Mouse (Mus musculus) kidney, embryonic 15.5 days (tissue): ENCODE data around the gene Tada3. TPM values are rescaled to one million over a fixed set of nuclear protein-coding genes. Genes with fewer than 3 reads are reported as not detected.

Source experiments
- ATAC-seq: fragments of 200-750 bp; cut with Nextera tagmentation; replicated peaks from 2 replicates; pipeline ENCODE4 v1.8.0; 2017; ENCODE audit warnings: moderate TSS enrichment; ENCODE audit not compliant: low FRiP score
- H3K27ac ChIP-seq: fragments of 300-500 bp; sonication (generic); 2 replicates; pipeline ENCODE4 v1.5.1; 2015; ENCODE audit warnings: mild to moderate bottlenecking, inconsistent platforms
- H3K27me3 ChIP-seq: fragments of 300-500 bp; sonication (generic); 2 replicates; pipeline ENCODE4 v1.6.1; 2015; ENCODE audit warnings: inconsistent platforms
- H3K36me3 ChIP-seq: fragments of 300-500 bp; sonication (generic); 2 replicates; pipeline ENCODE4 v1.6.1; 2015; ENCODE audit warnings: inconsistent platforms
- H3K4me1 ChIP-seq: fragments of 300-500 bp; sonication (generic); 2 replicates; pipeline ENCODE4 v1.6.1; 2015; ENCODE audit warnings: inconsistent platforms
- H3K4me2 ChIP-seq: fragments of 300-500 bp; sonication (generic); 2 replicates; pipeline ENCODE4 v1.6.1; 2015; ENCODE audit warnings: moderate library complexity, mild to moderate bottlenecking, inconsistent platforms
- H3K4me3 ChIP-seq: fragments of 300-500 bp; sonication (generic); replicated peaks from 2 replicates; pipeline ENCODE4 v1.5.1; 2015; ENCODE audit warnings: mild to moderate bottlenecking, inconsistent platforms
- H3K9ac ChIP-seq: fragments of 300-500 bp; sonication (generic); 2 replicates; pipeline ENCODE4 v1.6.1; 2015; ENCODE audit warnings: mild to moderate bottlenecking, inconsistent platforms
- H3K9me3 ChIP-seq: fragments of 300-500 bp; sonication (generic); replicated peaks from 2 replicates; pipeline ENCODE4 v1.6.1; 2016; ENCODE audit warnings: inconsistent platforms
- WGBS: fragments of 180-500 bp; shearing (Covaris S2); methylation state at CpG from one replicate; pipeline ENCODE4 v1.1.7; 2015; ENCODE audit warnings: mixed read lengths; 5-methylcytosine and 5-hydroxymethylcytosine counted together
- polyA plus RNA-seq: library from polyadenylated mRNA; unstranded; fragments of >200 nt; fragmentation: Nextera tagmentation; extraction: Ambion mirVana; gene quantifications from 2 replicates; pipeline ENCODE4 v1.2.1, GENCODE M21; 2015

Gene Tada3
- polyA plus RNA-seq, 1 experiment from 2014 or later = 62.1 TPM

DNA sequence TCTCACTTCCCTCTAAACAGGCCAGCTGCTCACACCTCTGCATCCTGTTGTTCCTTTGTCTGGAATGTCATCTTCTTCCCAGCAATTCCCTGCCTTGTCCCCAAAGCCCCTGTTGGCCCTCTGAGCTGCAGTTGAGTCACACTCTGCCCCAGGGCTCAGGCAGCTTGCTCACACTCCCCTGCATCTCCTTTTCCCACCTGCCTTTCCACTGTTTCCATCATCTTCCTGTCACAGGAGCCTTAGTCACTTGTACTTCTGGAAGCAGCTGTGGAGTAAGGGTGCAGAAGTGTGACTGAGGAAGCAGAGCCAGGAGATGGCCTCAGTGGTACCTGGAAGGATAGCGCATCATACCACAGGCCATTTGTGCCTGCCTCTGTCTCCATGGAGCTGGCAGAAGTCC lies 15.4 kb downstream of the Tada3 start:
- Histone ChIP-seq H3K9ac (no peak overlapping the region), H3K27ac (no peak overlapping the region), H3K36me3 (peaks cover 7% of the 10 kb centered on the region), H3K4me2 (no peak overlapping the region), H3K4me3 (no peak overlapping the region), H3K27me3 (no peaks in the 10 kb centered on the region), H3K9me3 (no peaks in the 10 kb centered on the region), H3K4me1 (no peaks in the 10 kb centered on the region)
- ATAC-seq = no peak
- 73% methylated on average over 1 of the region's 1 CpGs for WGBS

DNA sequence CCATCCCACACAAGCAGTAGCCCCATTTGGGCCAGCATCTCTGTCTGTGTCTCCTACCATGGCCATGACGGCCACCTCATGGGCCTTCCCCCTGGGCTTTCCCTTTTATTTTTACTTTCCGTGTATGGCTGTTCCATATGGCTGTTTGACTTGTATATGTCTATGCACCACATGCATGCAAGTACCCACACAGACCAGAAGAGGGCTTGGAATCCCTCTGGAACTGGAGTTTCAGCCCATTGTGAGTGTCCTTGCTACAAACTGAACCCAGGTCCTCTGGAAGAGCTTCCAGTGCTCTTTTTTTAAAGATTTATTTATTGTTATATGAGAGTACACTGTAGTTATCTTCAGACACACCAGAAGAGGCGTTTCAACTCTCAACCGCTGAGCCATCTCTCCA lies 16.2 kb downstream of the Tada3 start:
- H3K36me3 ChIP-seq = 0 out of 2 replicates have a peak, but pooled peaks cover under 1% of the 10 kb centered on the region
- H3K9me3 ChIP-seq = no peaks in the 10 kb centered on the region
- H3K27me3 ChIP-seq = no peaks in the 10 kb centered on the region
- no peak overlapping the region for H3K4me2 ChIP-seq
- no peak overlapping the region for H3K4me3 ChIP-seq
- no peak for ATAC-seq
- H3K27ac ChIP-seq = no peak overlapping the region
- H3K4me1 ChIP-seq = no peaks in the 10 kb centered on the region
- 73% methylated on average over 4 of the region's 4 CpGs for WGBS
- no peak overlapping the region for H3K9ac ChIP-seq

DNA sequence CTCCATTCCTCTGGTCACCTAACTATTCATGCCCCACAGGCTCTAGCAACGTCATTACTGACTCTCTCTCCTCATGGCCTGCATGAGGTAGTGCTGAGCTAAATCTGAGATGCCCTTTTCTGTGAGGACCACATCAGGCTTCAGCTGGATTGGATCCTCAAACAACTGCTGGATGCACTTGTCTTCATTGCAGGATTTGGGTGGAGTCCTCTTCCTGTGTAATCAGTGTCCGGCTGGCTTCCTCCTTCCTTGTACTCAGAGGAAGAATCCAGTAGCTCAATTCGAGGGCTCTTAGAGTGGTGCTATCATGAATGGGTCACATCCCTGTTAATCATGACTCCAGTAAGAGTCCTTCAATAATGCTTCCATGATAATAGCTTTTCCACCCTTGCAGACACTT lies 24.0 kb downstream of the Tada3 start:
- no peaks in the 10 kb centered on the region for H3K27me3 ChIP-seq
- 0 out of 2 replicates have a peak, but pooled peaks cover 2% of the 10 kb centered on the region for H3K4me1 ChIP-seq
- ATAC-seq = no peak
- H3K27ac ChIP-seq = no peak overlapping the region
- no peaks in the 10 kb centered on the region for H3K9me3 ChIP-seq
- H3K4me2 ChIP-seq = no peak overlapping the region
- 82% methylated on average over 3 of the region's 3 CpGs for WGBS
- no peak overlapping the region for H3K9ac ChIP-seq
- H3K4me3 ChIP-seq = no peak overlapping the region
- H3K36me3 ChIP-seq = no peaks in the 10 kb centered on the region

DNA sequence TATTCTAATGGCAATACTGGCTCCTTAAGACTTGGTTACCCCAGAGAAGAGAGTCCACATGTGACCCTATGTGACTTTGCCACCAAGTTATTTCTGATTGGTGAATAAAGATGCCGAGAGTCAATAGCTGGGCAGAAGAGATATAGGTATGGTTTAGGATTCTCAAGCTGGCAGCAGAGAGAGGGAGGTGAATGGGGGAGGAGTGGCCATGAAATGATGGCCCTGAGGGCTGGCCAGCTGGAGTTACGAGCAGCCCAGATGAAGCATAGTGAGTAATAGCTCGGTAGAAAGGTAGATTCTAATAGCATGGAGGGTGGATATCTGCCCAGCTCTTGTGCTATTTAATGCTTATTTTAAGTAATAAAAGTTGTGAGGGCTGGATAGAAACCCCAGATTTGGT lies 24.9 kb downstream of the Tada3 start:
- no peak overlapping the region for H3K27ac ChIP-seq
- H3K27me3 ChIP-seq = no peaks in the 10 kb centered on the region
- no peak overlapping the region for H3K9ac ChIP-seq
- 0 out of 2 replicates have a peak, but pooled peaks cover 2% of the 10 kb centered on the region for H3K4me1 ChIP-seq
- no peaks in the 10 kb centered on the region for H3K9me3 ChIP-seq
- H3K36me3 ChIP-seq = no peaks in the 10 kb centered on the region
- ATAC-seq = no peak
- H3K4me2 ChIP-seq = no peak overlapping the region
- H3K4me3 ChIP-seq = no peak overlapping the region
- 50% methylated on average over 3 of the region's 3 CpGs for WGBS

DNA sequence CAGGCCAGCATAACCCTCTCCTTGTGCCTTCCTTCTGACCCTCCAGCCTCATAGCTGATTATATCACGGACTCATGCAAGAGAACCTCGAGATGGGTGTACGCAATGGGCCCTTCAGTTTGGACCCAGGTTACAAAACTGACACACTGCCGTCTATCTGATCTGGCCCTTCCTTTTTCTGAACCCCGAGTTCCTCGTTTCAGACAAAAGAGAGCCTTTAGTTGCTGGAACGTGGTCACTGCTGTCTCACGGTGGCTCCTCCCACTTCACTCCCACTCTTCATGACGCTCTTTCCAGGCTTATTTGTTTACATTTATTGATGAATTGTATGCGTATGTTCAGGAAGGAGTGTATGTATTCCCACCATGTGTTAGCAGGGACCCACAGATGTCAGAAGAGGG lies 26.0 kb downstream of the Tada3 start:
- Histone ChIP-seq H3K9me3 (no peaks in the 10 kb centered on the region), H3K4me2 (no peak overlapping the region), H3K36me3 (no peaks in the 10 kb centered on the region), H3K27me3 (no peaks in the 10 kb centered on the region), H3K4me3 (no peak overlapping the region), H3K9ac (no peak overlapping the region), H3K27ac (no peak overlapping the region), H3K4me1 (0 out of 2 replicates have a peak, but pooled peaks cover 2% of the 10 kb centered on the region)
- no peak for ATAC-seq
- 62% methylated on average over 10 of the region's 10 CpGs for WGBS

DNA sequence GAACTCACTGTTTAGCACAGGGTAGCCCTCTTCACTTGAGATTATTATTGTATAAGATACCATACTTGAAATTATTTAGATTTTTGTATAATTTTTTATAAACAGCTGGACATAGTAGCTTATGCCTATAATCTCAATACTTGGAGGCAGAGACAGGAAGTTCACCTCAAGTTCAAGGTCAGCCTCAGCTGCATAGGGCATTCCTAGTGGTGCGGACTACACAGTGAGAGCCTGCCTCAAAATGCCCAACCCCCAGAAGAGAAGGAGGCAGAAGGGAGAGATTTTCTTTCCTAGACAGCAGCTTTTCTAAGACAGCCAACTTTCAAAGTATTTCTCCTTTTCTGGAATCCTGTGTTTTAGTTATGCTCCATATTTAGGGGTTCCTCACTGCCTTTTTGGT lies 26.5 kb downstream of the Tada3 start:
- WGBS = 81% methylated on average over 1 of the region's 1 CpGs
- no peaks in the 10 kb centered on the region for H3K9me3 ChIP-seq
- no peak for ATAC-seq
- no peak overlapping the region for H3K4me3 ChIP-seq
- no peak overlapping the region for H3K9ac ChIP-seq
- 0 out of 2 replicates have a peak, but pooled peaks cover 2% of the 10 kb centered on the region for H3K4me1 ChIP-seq
- no peaks in the 10 kb centered on the region for H3K27me3 ChIP-seq
- no peak overlapping the region for H3K4me2 ChIP-seq
- H3K27ac ChIP-seq = no peak overlapping the region
- H3K36me3 ChIP-seq = no peaks in the 10 kb centered on the region

DNA sequence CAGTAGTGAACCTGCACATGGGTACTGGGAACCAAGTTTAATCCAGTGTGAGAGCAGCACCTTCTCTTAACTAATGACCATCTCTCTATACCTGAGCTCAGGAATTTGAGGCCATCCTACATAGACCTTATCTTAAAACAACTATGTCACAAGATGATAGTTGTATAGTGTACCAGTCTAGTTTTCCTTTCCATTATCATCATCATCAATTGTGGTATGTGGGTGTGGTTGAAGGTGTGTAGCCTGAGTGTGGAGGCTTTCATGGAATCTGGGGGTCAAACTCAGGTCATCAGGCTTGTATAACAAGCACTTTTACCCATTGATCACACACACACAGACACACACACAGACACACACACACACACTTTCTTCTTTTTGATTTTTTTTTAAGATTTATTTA lies 27.1 kb downstream of the Tada3 start:
- H3K4me2 ChIP-seq = no peak overlapping the region
- H3K4me3 ChIP-seq = no peak overlapping the region
- no peak overlapping the region for H3K27ac ChIP-seq
- H3K9ac ChIP-seq = no peak overlapping the region
- H3K36me3 ChIP-seq = no peaks in the 10 kb centered on the region
- H3K9me3 ChIP-seq = no peaks in the 10 kb centered on the region
- 0 out of 2 replicates have a peak, but pooled peaks cover 2% of the 10 kb centered on the region for H3K4me1 ChIP-seq
- ATAC-seq = no peak
- H3K27me3 ChIP-seq = no peaks in the 10 kb centered on the region

DNA sequence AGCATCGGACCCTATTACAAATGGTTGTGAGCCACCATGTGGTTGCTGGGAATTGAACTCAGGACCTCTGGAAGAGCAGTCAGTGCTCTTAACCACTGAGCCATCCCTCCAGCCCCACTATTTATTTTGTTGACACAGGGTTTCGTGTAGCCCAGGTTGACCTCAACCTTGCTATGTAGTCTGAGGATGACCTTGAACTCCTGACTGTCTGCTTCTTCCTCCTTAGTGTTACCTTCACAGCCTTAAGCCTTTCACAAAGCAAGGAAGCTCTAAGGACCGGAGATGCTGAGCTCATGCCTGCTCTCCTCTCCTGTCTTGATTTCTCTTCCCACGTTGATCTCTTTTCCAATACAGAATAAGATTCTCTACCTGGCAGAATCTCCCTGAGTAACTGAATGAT lies 30.8 kb downstream of the Tada3 start:
- Histone ChIP-seq H3K9ac (no peak overlapping the region), H3K4me2 (no peak overlapping the region), H3K4me1 (peaks cover 29% of the 10 kb centered on the region), H3K27ac (no peak overlapping the region), H3K9me3 (no peaks in the 10 kb centered on the region), H3K36me3 (no peaks in the 10 kb centered on the region), H3K27me3 (no peaks in the 10 kb centered on the region), H3K4me3 (no peak overlapping the region)
- ATAC-seq = no peak
- 74% methylated on average over 4 of the region's 4 CpGs for WGBS

DNA sequence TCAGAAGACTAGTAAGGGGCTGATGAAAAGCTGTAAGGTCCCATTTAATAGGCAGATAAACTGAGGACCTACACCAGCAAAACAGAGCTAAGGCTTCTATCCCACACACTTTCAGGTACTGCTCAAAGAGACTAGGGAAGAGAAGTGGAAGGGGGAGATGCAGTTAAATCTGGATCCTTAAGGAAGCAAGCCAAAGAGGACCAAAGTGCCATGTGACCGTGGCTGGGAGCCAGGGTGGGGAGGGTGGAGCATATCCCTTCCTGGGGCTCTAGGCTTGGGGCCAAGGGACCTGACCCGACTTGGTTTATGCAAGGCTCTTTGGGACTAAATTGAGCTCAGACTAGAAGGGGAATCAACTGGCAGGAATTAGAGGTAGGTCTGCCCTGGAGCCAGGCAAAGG lies 33.4 kb downstream of the Tada3 start:
- H3K9me3 ChIP-seq = no peaks in the 10 kb centered on the region

DNA sequence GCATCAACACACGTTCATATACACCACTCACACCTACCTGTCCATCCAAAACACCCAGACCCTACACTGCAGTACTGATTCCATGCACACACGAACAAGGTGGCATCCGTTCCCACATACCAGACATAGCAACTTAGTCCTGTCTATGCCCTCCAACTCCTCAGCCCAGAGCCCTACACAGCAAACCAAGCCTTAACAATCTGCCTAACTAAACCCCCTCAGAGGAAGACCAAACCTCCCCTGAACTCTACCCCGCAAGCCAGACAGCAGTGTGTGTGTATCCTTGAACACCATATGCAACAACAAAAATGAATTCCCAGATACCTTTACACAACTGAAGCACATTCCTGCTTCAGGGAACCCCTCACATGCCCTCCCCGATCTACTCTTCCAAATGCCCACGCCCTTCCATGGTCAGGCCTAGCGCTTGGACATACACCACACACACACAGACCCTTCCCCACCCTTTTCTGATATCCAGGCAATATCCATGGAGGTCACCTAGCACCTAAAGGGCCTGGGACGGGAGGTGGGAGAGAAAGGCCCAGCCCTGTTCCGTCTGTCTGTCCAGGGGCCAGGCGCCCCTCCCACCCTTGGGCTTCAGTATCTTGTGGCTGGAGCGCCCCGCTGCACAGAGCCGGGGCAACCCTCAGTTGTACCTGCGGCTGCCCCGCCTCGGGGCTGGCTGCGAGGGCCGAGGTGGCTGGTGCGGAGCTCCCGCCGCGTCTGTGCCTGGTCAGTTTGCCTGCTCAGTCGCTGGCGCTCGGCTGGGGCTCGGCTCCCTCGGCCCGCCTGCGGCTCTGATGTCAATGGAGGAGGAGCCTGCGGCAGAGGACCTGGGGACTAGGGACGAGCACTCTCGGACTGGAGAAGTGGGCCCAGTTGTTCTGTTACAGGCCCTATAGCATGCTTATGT lies 34.2 kb downstream of the Tada3 start, which contains the start of gene Camk1:
Gene Camk1, minus strand, starts transcription at position 808 of the 916 bp plus-strand sequence.
- Histone ChIP-seq H3K27me3 (no peaks in the 10 kb centered on the region), H3K9ac (peak within 1 kb of the TSS; percentile 98), H3K27ac (peak within 1 kb of the TSS; percentile 80), H3K9me3 (no peaks in the 10 kb centered on the region), H3K4me1 (peaks cover 34% of the 10 kb centered on the region), H3K36me3 (peaks cover 29% of the 10 kb centered on the region), H3K4me2 (peak within 1 kb of the TSS; percentile 90), H3K4me3 (peak within 1 kb of the TSS; percentile 77)
- WGBS = 14% methylated on average over 32 of the region's 32 CpGs
- peak; percentile 89 for ATAC-seq

More for the DNA sequence above, 33.4 kb downstream of the Tada3 start:
- 36% methylated on average over 2 of the region's 2 CpGs for WGBS
- Histone ChIP-seq H3K4me1 (peaks cover 34% of the 10 kb centered on the region), H3K36me3 (peaks cover 20% of the 10 kb centered on the region), H3K4me2 (peak overlapping the region; percentile 90), H3K4me3 (peak overlapping the region; percentile 77; the same call in 1 of the 2 replicates), H3K9ac (peak overlapping the region; percentile 98; the same call in 1 of the 2 replicates), H3K27ac (peak overlapping the region; percentile 80), H3K27me3 (no peaks in the 10 kb centered on the region)
- ATAC-seq = no peak

DNA sequence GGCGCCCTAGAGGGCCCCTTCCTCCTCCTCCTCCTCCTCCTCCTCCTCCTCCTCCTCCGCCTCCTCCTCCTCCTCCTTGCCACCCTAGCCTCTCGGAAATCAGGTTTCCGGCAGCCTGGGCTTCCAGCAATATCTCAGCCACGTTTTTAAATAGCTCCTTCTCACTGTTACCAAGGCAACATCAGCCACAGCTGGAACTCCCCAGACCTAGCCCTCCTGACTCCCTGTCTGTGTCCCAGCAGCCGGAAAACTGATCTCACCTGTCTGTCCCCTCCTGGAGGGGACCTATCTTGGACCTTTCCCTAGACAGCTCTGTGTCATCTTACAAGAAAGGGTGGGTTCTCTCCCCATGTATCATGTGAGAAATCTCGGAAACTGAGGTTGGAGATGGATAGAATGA lies 35.4 kb downstream of the Tada3 start:
- Histone ChIP-seq H3K9ac (peak overlapping the region; percentile 21; the same call in 1 of the 2 replicates), H3K27me3 (no peaks in the 10 kb centered on the region), H3K4me2 (peak overlapping the region; percentile 90), H3K4me3 (peak overlapping the region; percentile 77), H3K4me1 (peaks cover 34% of the 10 kb centered on the region), H3K9me3 (no peaks in the 10 kb centered on the region), H3K36me3 (peaks cover 39% of the 10 kb centered on the region), H3K27ac (peak overlapping the region; percentile 80)
- ATAC-seq = peak; percentile 26; the same call in 1 of the 2 replicates
- WGBS = 19% methylated on average over 4 of the region's 7 CpGs

DNA sequence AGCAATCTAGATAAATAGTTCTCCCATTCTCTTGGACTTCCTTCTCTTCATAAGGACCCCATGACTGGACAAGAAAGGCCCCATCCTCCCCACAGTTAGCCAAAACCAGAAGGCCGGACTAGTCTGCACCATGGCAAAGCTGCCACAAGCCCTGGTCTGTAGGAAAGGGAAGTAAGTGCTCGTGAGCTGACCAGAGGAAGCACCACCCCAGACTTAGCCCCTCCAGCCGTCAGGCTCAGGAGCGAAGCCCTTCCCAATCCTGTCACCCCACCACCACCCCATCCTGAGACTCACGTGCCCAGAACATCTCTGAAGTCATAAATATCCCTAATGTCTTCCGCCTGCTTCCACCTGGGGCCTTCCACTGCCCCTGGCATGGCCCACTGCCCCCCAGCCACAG lies 36.1 kb downstream of the Tada3 start:
- whole genome bisulfite sequencing = 48% methylated on average over 6 of the region's 6 CpGs
- ATAC-seq = no peak

More for the DNA sequence above, 36.1 kb downstream of the Tada3 start:
- Histone ChIP-seq H3K27ac (peak overlapping the region; percentile 74), H3K36me3 (peaks cover 44% of the 10 kb centered on the region), H3K4me2 (peak overlapping the region; percentile 90), H3K27me3 (no peaks in the 10 kb centered on the region), H3K9me3 (no peaks in the 10 kb centered on the region), H3K4me1 (peaks cover 34% of the 10 kb centered on the region), H3K9ac (peak overlapping the region; percentile 9; the same call in 1 of the 2 replicates), H3K4me3 (peak overlapping the region; percentile 16; the same call in 1 of the 2 replicates)
